Mouse (Mus musculus): ENCODE results near the gene Zdhhc25.

Zdhhc25 gene

GRCm38 (mm10) chr15:88628801-88629356 lies 28.8 kb downstream of the Zdhhc25 start:
- DNase-seq (ENCODE audit: low spot score): no peak

- no peak for DNase-seq (ENCODE audit: low spot score)
These were observed 35.1 kb downstream of the Zdhhc25 start for GRCm38 (mm10) chr15:88635205-88635604.

GRCm38 (mm10) chr15:88651019-88651418 lies 50.9 kb downstream of the Zdhhc25 start:
- DNase-seq (ENCODE audit: low spot score): peak; percentile 11

Data from ovary, postnatal 10 days (tissue).